ENCODE assay signal across 8 mouse cellular contexts in the genomic region with DNA sequence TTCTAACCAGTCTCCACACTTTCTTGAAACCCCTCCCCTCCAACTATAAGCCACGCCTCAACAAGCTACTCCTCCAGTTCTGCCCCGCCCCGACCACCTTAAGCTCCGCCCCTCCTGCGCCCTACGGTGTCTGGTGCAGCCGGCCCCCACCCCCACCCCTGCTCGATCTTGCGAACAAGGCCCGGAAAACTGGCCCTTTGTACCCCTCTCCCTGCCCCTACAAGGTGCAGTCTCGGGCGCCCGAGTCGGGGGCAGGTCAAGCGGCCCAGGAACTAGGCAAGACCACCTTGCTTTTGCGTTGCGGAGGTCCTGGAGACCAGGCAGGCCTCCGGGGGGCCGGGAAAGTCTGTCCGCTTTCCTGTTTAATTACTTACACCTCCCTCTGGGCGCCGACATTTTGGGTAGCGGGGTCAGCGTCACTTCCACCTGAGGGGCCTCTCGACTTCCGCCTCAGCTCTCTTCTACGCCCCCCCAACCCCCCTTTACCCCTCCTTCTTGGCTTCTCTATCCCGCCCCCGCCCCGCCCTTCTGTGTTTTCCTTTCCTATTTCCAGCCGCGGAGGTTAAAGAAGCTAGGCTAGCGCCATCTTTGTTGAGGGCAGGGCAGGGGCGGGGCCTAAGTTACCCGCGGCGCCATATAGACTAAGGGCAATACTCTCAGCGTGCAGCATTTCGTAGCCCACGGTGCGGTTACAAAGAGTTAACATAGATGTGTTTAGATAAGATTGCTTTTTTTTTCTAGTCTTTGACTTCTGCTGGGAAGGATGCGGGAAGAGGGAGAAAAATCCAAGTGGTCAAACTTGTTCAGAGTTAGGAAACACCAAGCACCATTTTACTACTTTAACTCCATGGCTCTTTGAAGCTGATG. TPM values are rescaled to one million over a fixed set of nuclear protein-coding genes. Genes with fewer than 3 reads are reported as not detected.
DNase-seq lines count a peak whose midpoint lies in the region; ATAC-seq lines count a peak whose summit lies in the region.

TSS of gene Zfp524 (plus strand) at position 165 of the 867 bp plus-strand sequence.
TSS of gene Fiz1 (minus strand) at position 447 of the 867 bp plus-strand sequence.

- peaks cover 11% of the 10 kb centered on the region for H3K4me1 ChIP-seq in hindbrain, embryonic 12.5 days

- under 1% methylated on average over 41 of the region's 42 CpGs for WGBS in hindbrain, embryonic 12.5 days

- DNase-seq in Muller cell, postnatal 12 days (ENCODE audit: inconsistent ontology term), result peak; percentile 100
- DNase-seq in cerebellum, postnatal 10 days, result peak; percentile 99
- peak; percentile 95 for DNase-seq in frontal cortex, postnatal 10 days (ENCODE audit: low spot score in 2 of 2)
- peak; percentile 96 to 98 for DNase-seq in layer of hippocampus, postnatal 14 days (ENCODE audit: low spot score in 2 of 2)
- DNase-seq in lung, postnatal 14 days, result peak; percentile 99
- DNase-seq in retina, adult 2 months (ENCODE audit: low read depth, low spot score), result peak; percentile 98
- DNase-seq in thymus, postnatal 36 days, result peak; percentile 96 to 97

- peak; percentile 84 for ATAC-seq in hindbrain, embryonic 12.5 days (ENCODE audit: low FRiP score)

- H3K4me2 ChIP-seq in hindbrain, embryonic 12.5 days (replicated peaks), result peak within 1 kb of the TSS; percentile 57

- H3K9me3 ChIP-seq in hindbrain, embryonic 12.5 days (replicated peaks), result no peaks in the 10 kb centered on the region

- H3K27ac ChIP-seq in hindbrain, embryonic 12.5 days, result peak within 1 kb of the TSS; percentile 99

- H3K27me3 ChIP-seq in hindbrain, embryonic 12.5 days, result no peaks in the 10 kb centered on the region

- H3K36me3 ChIP-seq in hindbrain, embryonic 12.5 days, result peaks cover 42% of the 10 kb centered on the region

- H3K4me3 ChIP-seq in hindbrain, embryonic 12.5 days, result peak within 1 kb of the TSS; percentile 62

- peak within 1 kb of the TSS; percentile 78 for H3K9ac ChIP-seq in hindbrain, embryonic 12.5 days

RNA-seq across cellular contexts. Expression of gene Zfp524, which starts in this region (rescaled TPM):
- polyA plus RNA-seq in hindbrain, embryonic 12.5 days (2016; fragmentation: Nextera tagmentation; extraction: Ambion mirVana), result 8.5 and 9.1 TPM in 2 replicates
- total RNA-seq in layer of hippocampus, postnatal 14 days (2021), result 1 to 10 TPM; 5.7 to 6.4 TPM

RNA-seq across cellular contexts. Expression of gene Fiz1, which starts in this region (rescaled TPM):
- 59.6 and 60.1 TPM in 2 replicates for polyA plus RNA-seq in hindbrain, embryonic 12.5 days (2016; fragmentation: Nextera tagmentation; extraction: Ambion mirVana)
- 10 to 100 TPM; 21.4 to 27.7 TPM for total RNA-seq in layer of hippocampus, postnatal 14 days (2021)

Comparison
In these comparisons a context has a peak if more than half of its experiments do, and no peak if none do; other contexts are left out.
1. Peak in every context shown above with its lines: DNase-seq, ATAC-seq, H3K4me3 ChIP-seq and H3K27ac ChIP-seq.